21 mouse cellular contexts compared by ENCODE assay signal in the genomic region with DNA sequence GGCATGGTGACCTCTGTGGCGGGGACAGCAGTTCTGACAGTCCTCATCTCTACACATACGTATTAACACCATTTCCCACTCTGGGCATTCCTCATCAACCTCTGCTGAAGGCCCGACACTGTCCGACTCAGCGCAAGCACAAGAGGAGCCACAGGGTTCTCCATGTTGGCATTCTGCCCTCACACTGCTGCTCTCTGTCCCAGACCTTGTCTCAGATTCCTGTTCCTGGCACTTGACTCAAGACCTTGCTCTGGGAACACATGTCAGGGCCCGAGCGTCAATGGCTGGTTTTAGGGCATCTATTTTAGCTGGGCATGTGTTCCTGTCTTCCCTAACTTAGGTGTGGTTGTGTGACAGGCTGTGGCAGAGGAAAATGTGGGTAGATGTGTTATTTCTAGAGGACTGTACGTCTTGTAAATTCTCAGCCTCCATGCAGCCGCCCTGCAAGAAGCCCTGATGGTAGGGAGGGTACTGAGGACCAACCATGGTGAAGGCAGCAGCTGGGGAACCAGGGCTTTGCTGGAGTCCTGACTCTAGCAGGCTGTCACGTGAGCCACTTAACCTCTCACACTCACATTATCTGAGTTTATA. TPM values are rescaled to one million over a fixed set of nuclear protein-coding genes. Genes with fewer than 3 reads are reported as not detected.
DNase-seq lines count a peak whose midpoint lies in the region; ATAC-seq lines count a peak whose summit lies in the region.
"Had no signal": no experiment of that assay in that cellular context is flagged by ENCODE, and none has a peak within 500 bp of the region (broad histone marks: within the 10 kb centered on the region; RNA-seq: fewer than 3 reads in every experiment).

No protein-coding gene starts in this region.

- DNase-seq in frontal cortex, postnatal 14 days (ENCODE audit: low spot score in 2 of 2), result no peak
- peak; percentile 25 for DNase-seq in right cerebral cortex, adult 18-20 months
- no peak for DNase-seq in right cerebral cortex, adult 2 months (ENCODE audit: low spot score in 2 of 2)
- DNase-seq in adrenal gland, postnatal 14 days, result peak; percentile 70
- DNase-seq in naive thymus-derived CD4-positive, alpha-beta T cell, adult 2 months (ENCODE audit: low read depth), result peak; percentile 30
- no peak for DNase-seq in heart, adult 9 months (ENCODE audit: low spot score in 2 of 2)
- DNase-seq in left cerebral cortex, adult 9 months (ENCODE audit: low spot score in 2 of 2), result no peak
- DNase-seq: cerebellum, adult 11 months; cerebellum, adult 9-10 months; cerebellum, postnatal 36 days; heart, postnatal 36 days; kidney, postnatal 25 days; left cerebral cortex, postnatal 4 days; liver, postnatal 0 days; lung, postnatal 4 days; retina, postnatal 1 day; thymus, postnatal 4 days had no signal

- peak; percentile 54; the same call in 1 of the 2 replicates for ATAC-seq in frontal cortex, adult (ENCODE audit: low TSS enrichment)
- ATAC-seq: forebrain, embryonic 13.5 days; intestine, postnatal 0 days; liver, embryonic 12.5 days; liver, postnatal 0 days had no signal

RNA-seq across cellular contexts. Expression of gene Slc35b3, which starts 24.7 kb away (rescaled TPM):
- total RNA-seq in adrenal gland, postnatal 14 days (2021), result 23.6 and 25.6 TPM in 2 replicates

Comparison
In these comparisons a context has a peak if more than half of its experiments do, and no peak if none do; other contexts are left out.
1. DNase-seq: peak in right cerebral cortex, adult 18-20 months (single experiment), adrenal gland, postnatal 14 days (single experiment) and naive thymus-derived CD4-positive, alpha-beta T cell, adult 2 months (single experiment); none in frontal cortex, postnatal 14 days (0 of 2), right cerebral cortex, adult 2 months (0 of 2), heart, adult 9 months (0 of 2) and left cerebral cortex, adult 9 months (0 of 2).